Mouse (Mus musculus) intestine, embryonic 16.5 days (tissue): ENCODE measurements around the gene Zfp952. TPM values are rescaled to one million over a fixed set of nuclear protein-coding genes. Genes with fewer than 3 reads are reported as not detected.
"Not testable (repeated sequence)": the region's sequence is repeated elsewhere in the genome, so short reads cannot be mapped to it uniquely, and the experiment has no call there.

Source experiments
- ATAC-seq: fragments of 200-750 bp; cut with Nextera tagmentation; 2 replicates; pipeline ENCODE4 v1.8.0; 2017; ENCODE audit warnings: moderate TSS enrichment, moderate library complexity
- H3K27ac ChIP-seq: fragments of 300-500 bp; sonication (generic); 2 replicates; pipeline ENCODE4 v1.5.1; 2014; ENCODE audit warnings: mild to moderate bottlenecking, low read length
- H3K27me3 ChIP-seq: fragments of 300-500 bp; sonication (generic); replicated peaks from 2 replicates; pipeline ENCODE4 v1.6.1; 2014; ENCODE audit warnings: low read length, control low read depth, mixed read lengths; ENCODE audit not compliant: control insufficient read depth, insufficient read depth
- H3K36me3 ChIP-seq: fragments of 300-500 bp; sonication (generic); 2 replicates; pipeline ENCODE4 v1.6.1; 2014; ENCODE audit warnings: low read length, control low read depth; ENCODE audit not compliant: control insufficient read depth, insufficient read depth
- H3K4me1 ChIP-seq: fragments of 300-500 bp; sonication (generic); 2 replicates; pipeline ENCODE4 v1.6.1; 2014; ENCODE audit warnings: low read length, control low read depth, mixed read lengths; ENCODE audit not compliant: control insufficient read depth, insufficient read depth
- H3K4me2 ChIP-seq: fragments of 300-500 bp; sonication (generic); 2 replicates; pipeline ENCODE4 v1.6.1; 2014; ENCODE audit warnings: low read depth, low read length, control low read depth
- H3K4me3 ChIP-seq: fragments of 300-500 bp; sonication (generic); 2 replicates; pipeline ENCODE4 v1.5.1; 2014; ENCODE audit warnings: mild to moderate bottlenecking, low read length
- H3K9ac ChIP-seq: fragments of 300-500 bp; sonication (generic); 2 replicates; pipeline ENCODE4 v1.6.1; 2014; ENCODE audit warnings: low read depth, low read length
- H3K9me3 ChIP-seq: fragments of 300-500 bp; sonication (generic); 2 replicates; pipeline ENCODE4 v1.6.1; 2016; ENCODE audit warnings: low read length, control low read depth; ENCODE audit not compliant: control insufficient read depth
- WGBS: fragments of 180-500 bp; shearing (Covaris S2); extraction: QIAGEN DNeasy Blood & Tissue Kit; methylation state at CpG from one replicate; pipeline ENCODE4 v1.1.7; 2014; 5-methylcytosine and 5-hydroxymethylcytosine counted together
- polyA plus RNA-seq: library from polyadenylated mRNA; unstranded; fragments of >200 nt; fragmentation: Nextera tagmentation; extraction: Ambion mirVana; gene quantifications from 2 replicates; pipeline ENCODE4 v1.2.1, GENCODE M21; 2015

Gene Zfp952
- polyA plus RNA-seq, 1 experiment from 2014 or later: 8.2 TPM

GRCm38 (mm10) chr17:32965623-32966290 is 27.2 kb upstream of the Zfp952 start, which contains the start of gene Zfp472:
Gene Zfp472, plus strand, starts transcription at chr17:32965814.
- H3K4me3 ChIP-seq: peak within 1 kb of the TSS; percentile 87
- ATAC-seq: peak; percentile 99
- H3K36me3 ChIP-seq: no peaks in the 10 kb centered on the region
- H3K9me3 ChIP-seq: no peaks in the 10 kb centered on the region
- 0% methylated on average over 33 of the region's 33 CpGs for WGBS
- H3K4me2 ChIP-seq: peak within 1 kb of the TSS; percentile 80
- H3K4me1 ChIP-seq: peaks cover 9% of the 10 kb centered on the region
- no peaks in the 10 kb centered on the region for H3K27me3 ChIP-seq
- H3K9ac ChIP-seq: peak within 1 kb of the TSS; percentile 82
- H3K27ac ChIP-seq: peak within 1 kb of the TSS; percentile 98

DNA sequence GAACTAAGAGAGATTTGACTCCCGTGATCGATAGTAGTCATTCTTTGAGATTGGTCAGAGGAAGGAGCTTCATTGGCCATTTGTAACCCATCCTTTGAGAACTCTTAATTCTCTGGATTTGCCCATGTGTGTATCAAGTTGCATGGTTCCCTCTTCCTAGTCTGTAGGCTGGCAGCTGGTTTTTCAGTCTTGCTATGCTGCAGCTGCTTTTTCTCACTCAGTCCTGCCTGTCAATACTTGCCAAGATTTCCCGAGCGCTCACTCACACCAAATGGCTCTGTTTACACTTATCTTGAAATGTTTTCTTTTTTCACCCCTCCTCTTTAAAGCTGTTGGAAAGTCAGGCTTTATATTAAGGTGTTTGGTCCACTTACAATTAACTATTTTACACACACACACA is 11.6 kb upstream of the Zfp952 start:
- no peak for ATAC-seq

DNA sequence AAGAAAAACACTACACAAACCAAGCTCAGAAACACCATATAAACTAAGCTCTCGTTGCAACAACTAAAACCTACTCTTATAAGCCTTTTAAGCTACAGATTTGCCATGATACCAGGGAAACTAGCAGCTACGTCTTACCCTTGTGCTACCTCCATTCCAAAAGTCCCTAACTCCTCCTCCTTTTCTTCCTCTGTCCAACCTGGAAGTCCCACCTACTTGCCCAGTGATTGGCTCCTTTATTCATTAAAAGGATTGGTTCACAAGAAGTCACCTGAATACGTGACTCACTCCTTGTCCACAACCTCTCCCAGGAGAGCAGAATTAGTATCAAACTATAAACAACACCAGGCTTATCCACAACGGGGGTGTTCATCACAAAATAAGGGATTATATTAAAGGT is 6.6 kb upstream of the Zfp952 start:
- no peak overlapping the region for H3K27ac ChIP-seq
- H3K27me3 ChIP-seq: no peaks in the 10 kb centered on the region
- no peak overlapping the region for H3K4me3 ChIP-seq
- no peaks in the 10 kb centered on the region for H3K36me3 ChIP-seq
- no peak overlapping the region for H3K4me2 ChIP-seq
- no peak overlapping the region for H3K9ac ChIP-seq
- H3K4me1 ChIP-seq: no peaks in the 10 kb centered on the region
- no peaks in the 10 kb centered on the region for H3K9me3 ChIP-seq
- ATAC-seq: no peak
- WGBS: 75% methylated on average over 4 of the region's 4 CpGs

More for the DNA sequence above, 11.6 kb upstream of the Zfp952 start:
- Histone ChIP-seq H3K4me3 (no peak overlapping the region), H3K36me3 (peaks cover 17% of the 10 kb centered on the region), H3K9me3 (no peaks in the 10 kb centered on the region), H3K9ac (no peak overlapping the region), H3K27me3 (no peaks in the 10 kb centered on the region), H3K27ac (no peak overlapping the region), H3K4me1 (no peaks in the 10 kb centered on the region), H3K4me2 (no peak overlapping the region)
- 81% methylated on average over 4 of the region's 4 CpGs for WGBS

DNA sequence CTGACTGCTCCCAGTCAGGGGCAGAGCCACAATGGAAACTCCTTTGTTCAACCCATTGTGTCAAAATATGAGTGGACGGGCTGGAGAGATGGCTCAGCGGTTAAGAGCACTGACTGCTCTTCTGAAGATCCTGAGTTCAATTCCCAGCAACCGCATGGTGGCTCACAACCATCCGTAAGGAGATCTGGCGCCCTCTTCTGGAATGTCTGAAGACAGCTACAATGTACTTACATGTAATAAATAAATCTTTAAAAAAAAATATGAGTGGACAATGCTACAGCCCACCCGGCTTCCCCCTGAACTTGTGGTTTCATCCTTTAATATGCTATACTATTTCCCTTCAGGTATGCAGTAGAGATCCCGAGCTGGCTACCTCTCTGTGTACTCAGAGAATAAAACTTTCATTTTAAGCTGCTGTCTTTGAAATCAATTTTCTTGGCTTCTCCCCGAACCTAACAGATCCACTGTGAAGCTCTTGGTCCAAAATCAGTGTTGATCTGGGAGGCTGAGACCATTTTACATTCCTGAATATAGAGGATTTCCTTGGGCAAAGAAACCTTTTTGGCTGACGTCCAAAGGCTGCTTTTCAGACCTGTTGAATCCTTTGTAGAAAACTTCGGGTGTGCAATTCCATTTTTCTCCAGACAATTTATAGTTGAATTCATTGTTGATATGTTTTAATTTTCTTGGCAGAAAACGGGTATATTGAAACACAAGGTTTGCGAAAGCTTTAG is 797 bp upstream of the Zfp952 start:
- Histone ChIP-seq H3K27ac (no peak overlapping the region), H3K4me1 (peaks cover 7% of the 10 kb centered on the region; the same call in 1 of the 2 replicates), H3K4me3 (peak overlapping the region; percentile 88), H3K27me3 (no peaks in the 10 kb centered on the region), H3K9ac (peak overlapping the region; percentile 81; the same call in 1 of the 2 replicates), H3K36me3 (peaks cover 2% of the 10 kb centered on the region; the same call in 1 of the 2 replicates), H3K9me3 (no peaks in the 10 kb centered on the region), H3K4me2 (peak overlapping the region; percentile 83)
- no peak for ATAC-seq
- WGBS: 66% methylated on average over 12 of the region's 12 CpGs

- peaks cover 17% of the 10 kb centered on the region for H3K36me3 ChIP-seq
- no peaks in the 10 kb centered on the region for H3K27me3 ChIP-seq
- WGBS: 92% methylated on average over 2 of the region's 2 CpGs
- peaks cover 7% of the 10 kb centered on the region for H3K9me3 ChIP-seq
- H3K4me3 ChIP-seq: no peak overlapping the region
- ATAC-seq: no peak
- H3K4me2 ChIP-seq: no peak overlapping the region
- H3K27ac ChIP-seq: no peak overlapping the region
- peaks cover 5% of the 10 kb centered on the region; the same call in 1 of the 2 replicates for H3K4me1 ChIP-seq
- no peak overlapping the region for H3K9ac ChIP-seq
Observed at GRCm38 (mm10) chr17:32998492-32998891, 5.6 kb downstream of the Zfp952 start.

- WGBS: 44% methylated on average over 9 of the region's 9 CpGs
- H3K4me1 ChIP-seq: no peaks in the 10 kb centered on the region
- H3K9me3 ChIP-seq: no peaks in the 10 kb centered on the region
- H3K36me3 ChIP-seq: peaks cover 16% of the 10 kb centered on the region
- H3K9ac ChIP-seq: no peak overlapping the region
- H3K4me3 ChIP-seq: no peak overlapping the region
- no peaks in the 10 kb centered on the region for H3K27me3 ChIP-seq
- no peak overlapping the region for H3K4me2 ChIP-seq
- ATAC-seq: no peak
- no peak overlapping the region for H3K27ac ChIP-seq
Observed at GRCm38 (mm10) chr17:33008337-33008736, 15.4 kb downstream of the Zfp952 start.

GRCm38 (mm10) chr17:33020434-33020833 is 27.5 kb downstream of the Zfp952 start:
- H3K9me3 ChIP-seq: peaks cover 36% of the 10 kb centered on the region
- H3K4me3 ChIP-seq, ATAC-seq, H3K27me3 ChIP-seq, H3K4me1 ChIP-seq, H3K4me2 ChIP-seq, H3K9ac ChIP-seq, H3K27ac ChIP-seq: not testable (repeated sequence)
- H3K36me3 ChIP-seq: peaks cover 43% of the 10 kb centered on the region

GRCm38 (mm10) chr17:33032376-33032775 is 39.4 kb downstream of the Zfp952 start:
- peaks cover 7% of the 10 kb centered on the region; the same call in 1 of the 2 replicates for H3K9me3 ChIP-seq
- peak overlapping the region; percentile 73 for H3K4me2 ChIP-seq
- WGBS: 7% methylated on average over 10 of the region's 10 CpGs
- peak overlapping the region; percentile 93 for H3K4me3 ChIP-seq
- no peaks in the 10 kb centered on the region for H3K27me3 ChIP-seq
- H3K36me3 ChIP-seq: no peaks in the 10 kb centered on the region
- no peak for ATAC-seq
- H3K4me1 ChIP-seq: peaks cover 7% of the 10 kb centered on the region; the same call in 1 of the 2 replicates
- H3K27ac ChIP-seq: no peak overlapping the region
- H3K9ac ChIP-seq: peak overlapping the region; percentile 89; the same call in 1 of the 2 replicates
